Mouse (Mus musculus): ENCODE measurements at regions not wholly inside any gene's neighbourhood (a gene's known extent, or its start where the extent isn't known, plus 50 kb on each side); places are given as distances from the start of the nearest gene placed in this dataset.

DNA sequence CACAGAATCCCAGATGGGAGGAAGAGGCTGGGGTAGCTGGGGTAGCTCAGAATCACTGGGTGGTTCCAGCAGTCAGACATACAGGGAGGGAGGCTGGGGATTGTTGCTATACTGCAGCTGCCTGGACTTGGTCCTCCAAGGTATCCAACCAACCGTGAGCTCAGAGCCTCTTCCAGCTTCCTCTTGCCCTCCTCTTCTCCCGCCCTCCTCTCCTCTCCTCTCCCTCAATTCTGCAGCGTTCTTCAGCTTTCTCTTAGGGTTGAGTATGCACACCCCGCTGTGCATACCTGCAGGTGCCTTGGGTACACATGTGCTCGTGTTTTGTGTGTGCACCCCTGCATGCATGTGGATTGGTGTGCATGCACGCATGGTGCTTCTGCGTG is 81.6 kb downstream of the Cstad start:
- no peak for DNase-seq (ENCODE audit: low spot score)

DNA sequence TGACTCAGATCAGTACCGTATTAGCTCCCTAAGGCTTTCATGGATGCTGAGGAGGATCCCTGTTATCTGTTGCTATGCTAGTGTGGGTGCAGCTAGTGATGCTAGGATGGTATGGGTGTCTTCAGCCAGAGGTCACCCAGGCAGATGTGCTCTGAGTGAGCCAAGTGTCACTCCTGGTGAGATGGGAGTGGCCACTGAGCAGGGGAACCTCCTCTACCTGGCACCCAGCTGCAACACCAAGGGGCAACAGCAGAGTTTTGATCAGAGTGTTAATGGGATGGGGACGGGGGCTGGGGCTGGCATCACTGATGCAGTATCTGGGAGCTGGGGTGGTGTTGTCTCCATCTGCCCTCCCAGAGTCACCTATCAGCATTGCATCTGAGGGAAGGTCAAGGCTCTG is 81.0 kb downstream of the Cstad start:
- DNase-seq (ENCODE audit: low spot score): no peak

DNA sequence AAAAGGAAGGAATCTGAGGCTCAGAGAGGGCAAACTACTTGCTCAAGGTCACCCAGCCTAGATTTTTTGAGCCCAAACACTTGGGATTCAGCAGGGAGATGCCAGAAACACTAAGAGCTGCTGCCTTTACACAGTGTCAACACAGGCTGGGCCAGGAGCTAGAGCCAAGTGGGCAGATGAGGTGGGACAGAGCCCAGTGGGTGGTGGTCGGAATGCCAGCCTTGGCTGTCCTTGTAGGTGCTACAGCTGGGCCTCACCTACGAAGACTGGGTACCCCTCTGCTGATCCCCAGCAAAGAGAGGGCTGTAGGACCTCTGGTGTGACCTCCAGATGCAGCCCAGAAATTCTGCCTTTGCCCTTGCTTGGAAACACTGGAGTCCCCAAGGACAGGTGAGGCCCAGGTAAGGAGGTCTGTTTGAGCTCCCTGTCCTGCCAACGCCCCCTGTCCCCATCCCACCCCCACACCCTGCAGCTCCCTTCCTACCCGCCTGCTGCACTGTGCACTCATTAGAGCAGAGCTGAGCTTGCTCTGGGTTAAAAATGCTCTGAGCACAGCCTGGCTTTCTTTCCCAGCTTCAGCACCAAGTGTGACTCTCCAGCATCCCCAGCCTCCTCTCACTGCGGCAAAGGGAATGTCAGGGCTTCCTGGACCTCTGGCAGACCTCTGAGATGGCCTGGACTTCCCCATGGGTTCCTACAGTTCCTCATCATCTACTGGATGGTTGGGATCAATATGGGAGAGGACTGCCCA is 76.2 kb downstream of the Cstad start:
- DNase-seq (ENCODE audit: low spot score): no peak

- no peak for DNase-seq (ENCODE audit: low spot score)
These were observed 72.6 kb downstream of the Cstad start for GRCm38 (mm10) chr2:30667468-30667867.

DNA sequence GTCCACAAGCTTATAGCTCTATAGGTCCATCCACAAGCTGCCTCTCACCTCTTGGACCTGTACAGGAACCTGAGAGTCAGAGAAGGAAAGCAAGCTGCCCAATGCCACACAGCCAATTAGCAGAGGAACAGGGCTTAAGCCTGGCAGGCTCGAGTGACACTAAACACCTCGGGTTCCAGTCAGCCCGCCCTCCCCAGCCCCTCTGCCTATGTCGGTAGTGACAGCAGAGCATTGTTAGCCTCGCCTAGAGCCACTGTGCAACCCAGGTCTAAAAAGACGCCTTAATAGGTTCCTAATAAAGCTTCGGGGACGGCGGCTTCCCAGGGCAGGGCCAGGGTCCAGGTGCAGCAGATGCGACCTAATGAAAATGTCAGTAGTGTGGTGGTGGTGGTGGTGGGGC is 66.3 kb downstream of the Cstad start:
- no peak for DNase-seq (ENCODE audit: low spot score)

GRCm38 (mm10) chr2:30660613-30660991 is 65.8 kb downstream of the Cstad start:
- DNase-seq (ENCODE audit: low spot score): no peak

DNA sequence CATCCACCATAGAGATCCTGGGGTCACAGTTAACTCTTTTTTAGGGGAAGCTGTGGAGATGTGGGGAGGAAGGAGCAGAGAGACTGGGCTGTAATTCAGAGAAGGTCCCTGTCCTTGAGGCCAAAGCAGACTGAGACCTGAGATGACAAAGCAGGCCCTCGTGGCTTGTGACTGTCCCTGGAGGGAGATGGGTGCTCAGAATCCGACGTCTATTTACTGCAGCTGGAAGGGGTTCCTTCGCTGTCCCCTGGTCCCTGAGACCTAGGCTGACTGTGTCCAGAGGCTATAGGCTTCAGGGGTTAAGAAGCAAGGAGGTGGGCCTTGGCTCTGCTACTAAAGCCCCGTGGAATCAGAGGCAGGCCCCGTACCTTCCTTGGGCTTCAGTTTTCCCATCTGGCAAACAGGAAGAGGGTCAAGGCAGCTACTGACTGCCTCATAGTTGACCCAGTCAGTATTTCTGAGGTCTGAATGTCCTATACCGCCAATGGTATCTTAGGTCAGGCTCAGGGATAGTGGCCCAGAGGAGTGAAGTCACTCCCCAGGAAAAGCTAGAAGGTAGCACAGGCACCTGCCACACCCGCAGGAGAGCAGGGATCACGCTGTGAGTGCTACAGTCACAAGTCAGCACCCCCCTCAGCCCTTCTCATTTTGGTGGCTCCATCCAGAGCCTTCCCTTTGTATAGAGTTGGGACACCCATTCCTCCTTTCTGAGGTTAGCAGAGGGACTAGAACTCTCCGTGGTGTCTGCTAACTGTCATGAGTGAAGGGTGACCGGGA is 65.2 kb downstream of the Cstad start:
- DNase-seq (ENCODE audit: low spot score): no peak

GRCm38 (mm10) chr2:30658844-30659555 is 64.2 kb downstream of the Cstad start:
- peak; percentile 94 for DNase-seq (ENCODE audit: low spot score)

All from adipocyte (in vitro differentiated cells).